Mouse (Mus musculus): ENCODE measurements around the gene Spag5. TPM values are rescaled to one million over a fixed set of nuclear protein-coding genes. Genes with fewer than 3 reads are reported as not detected.

The Spag5 gene
- polyA plus RNA-seq, 1 experiment = 56.0 TPM

DNA sequence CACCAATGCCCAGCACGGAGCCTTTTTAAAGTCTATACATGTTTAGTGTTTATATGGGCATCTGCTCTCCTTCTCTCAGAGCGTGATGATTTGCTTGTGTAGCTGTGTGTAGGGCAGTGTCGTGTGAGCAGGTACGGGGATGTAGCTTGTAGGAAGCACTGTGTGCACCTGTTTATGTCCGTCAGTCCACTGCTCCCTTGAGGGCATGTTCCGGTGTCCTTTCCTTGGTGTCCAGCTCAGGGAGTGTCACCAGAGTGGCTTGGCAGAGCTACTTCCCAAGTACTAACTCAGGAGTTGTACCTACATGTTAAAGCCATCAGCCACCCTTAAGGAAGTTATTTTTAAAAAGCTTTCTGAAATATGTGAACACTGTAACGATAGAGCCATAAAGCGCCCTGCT, 35.7 kb downstream of the Spag5 start:
- no peaks in the 10 kb centered on the region for H3K4me1 ChIP-seq (ENCODE audit: control insufficient read depth, insufficient read depth, low read length)
- no peak overlapping the region for H3K4me3 ChIP-seq (ENCODE audit: control insufficient read depth, low read depth, low read length)
- H3K27me3 ChIP-seq (ENCODE audit: control insufficient read depth, insufficient read depth, low read length) = no peaks in the 10 kb centered on the region
- TF ChIP-seq POLR2A (IDR thresholded peaks at IDR 0.05; ENCODE audit: control insufficient read depth, low read depth, low read length) = no peak
- no peak for TF ChIP-seq CTCF (IDR thresholded peaks at IDR 0.05; ENCODE audit: control insufficient read depth, insufficient read depth, insufficient replicate concordance, low read depth, low read length)
- H3K36me3 ChIP-seq (ENCODE audit: control insufficient read depth, insufficient read depth, low read length) = no peaks in the 10 kb centered on the region; the same call in 1 of the 2 replicates
- no peak overlapping the region for H3K27ac ChIP-seq (ENCODE audit: control insufficient read depth, insufficient read depth, low read depth, low read length)

DNA sequence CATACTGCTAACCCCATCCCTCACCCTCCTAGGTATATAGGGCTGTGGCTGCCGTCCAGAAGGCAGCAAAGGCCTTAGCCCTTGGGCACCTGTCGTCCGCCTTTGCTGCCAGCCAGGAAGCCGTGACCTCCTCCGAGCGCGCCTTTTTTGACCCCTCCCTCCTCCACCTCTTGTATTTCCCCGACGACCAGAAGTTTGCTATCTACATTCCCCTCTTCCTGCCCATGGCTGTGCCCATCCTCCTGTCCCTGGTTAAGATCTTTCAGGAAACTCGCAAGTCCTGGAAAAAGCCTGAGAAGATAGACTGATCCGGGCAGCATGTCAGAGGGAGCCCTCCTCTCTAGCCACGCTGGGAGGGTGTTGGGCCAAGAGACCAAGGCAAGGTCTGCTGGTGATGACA, 40.4 kb downstream of the Spag5 start:
- Histone ChIP-seq H3K36me3 (ENCODE audit: control insufficient read depth, insufficient read depth, low read length) (no peaks in the 10 kb centered on the region; the same call in 1 of the 2 replicates), H3K27me3 (ENCODE audit: control insufficient read depth, insufficient read depth, low read length) (no peaks in the 10 kb centered on the region), H3K4me1 (ENCODE audit: control insufficient read depth, insufficient read depth, low read length) (peaks cover 11% of the 10 kb centered on the region), H3K4me3 (ENCODE audit: control insufficient read depth, low read depth, low read length) (no peak overlapping the region), H3K27ac (ENCODE audit: control insufficient read depth, insufficient read depth, low read depth, low read length) (no peak overlapping the region)
- TF ChIP-seq POLR2A (IDR thresholded peaks at IDR 0.05; ENCODE audit: control insufficient read depth, low read depth, low read length) = no peak
- TF ChIP-seq CTCF (IDR thresholded peaks at IDR 0.05; ENCODE audit: control insufficient read depth, insufficient read depth, insufficient replicate concordance, low read depth, low read length) = no peak

DNA sequence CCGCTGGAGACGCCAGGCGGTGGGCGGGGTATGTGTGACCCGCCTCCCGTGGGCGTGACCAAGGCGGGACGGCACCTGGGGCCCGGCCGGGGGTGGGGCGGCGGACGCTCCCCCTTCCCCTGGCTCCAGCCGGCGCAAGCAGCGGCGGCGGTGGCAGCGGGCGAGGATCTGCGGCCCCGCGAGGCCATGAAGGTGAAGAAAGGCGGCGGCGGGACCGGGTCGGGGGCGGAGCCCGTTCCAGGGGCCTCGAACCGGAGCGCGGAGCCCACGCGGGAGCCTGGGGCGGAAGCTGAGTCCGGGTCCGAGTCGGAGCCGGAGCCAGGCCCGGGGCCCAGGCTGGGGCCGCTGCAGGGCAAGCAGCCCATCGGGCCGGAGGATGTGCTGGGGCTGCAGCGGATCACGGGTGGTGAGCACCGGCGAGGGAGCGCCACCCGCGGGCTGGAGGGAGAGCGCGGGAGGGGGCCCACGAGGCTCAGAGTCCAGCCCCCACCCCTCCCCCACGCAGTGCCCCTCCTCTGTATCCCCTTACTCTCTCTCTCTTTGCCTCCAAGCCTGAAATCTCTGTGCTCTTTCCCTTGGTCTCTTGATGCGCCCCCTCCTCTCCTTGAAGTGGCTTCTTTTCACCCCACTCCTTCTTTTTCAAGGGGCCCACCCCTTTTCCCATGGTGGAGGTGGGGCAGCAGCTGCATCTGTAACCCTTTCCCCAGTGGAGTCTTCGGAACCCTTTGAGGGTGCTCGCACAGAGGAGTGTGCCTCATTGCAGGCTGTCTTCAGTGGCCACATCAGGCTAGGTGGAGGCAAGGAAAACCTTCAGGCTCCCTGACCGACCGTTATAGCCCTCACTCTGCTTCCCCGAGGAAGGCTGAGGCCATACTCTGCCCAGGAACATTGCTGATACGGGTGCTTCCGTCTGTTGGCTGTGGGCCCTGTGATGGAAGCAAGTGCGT, 42.3 kb downstream of the Spag5 start, which contains the start of gene Unc119:
Unc119 (plus strand) TSS at position 102 of the 947 bp plus-strand sequence.
- no peaks in the 10 kb centered on the region for H3K27me3 ChIP-seq (ENCODE audit: control insufficient read depth, insufficient read depth, low read length)
- peak within 1 kb of the TSS; percentile 87 for H3K27ac ChIP-seq (ENCODE audit: control insufficient read depth, insufficient read depth, low read depth, low read length)
- peaks cover 13% of the 10 kb centered on the region for H3K4me1 ChIP-seq (ENCODE audit: control insufficient read depth, insufficient read depth, low read length)
- no peaks in the 10 kb centered on the region; the same call in 1 of the 2 replicates for H3K36me3 ChIP-seq (ENCODE audit: control insufficient read depth, insufficient read depth, low read length)
- peak; percentile 27; the same call in 1 of the 2 replicates for TF ChIP-seq POLR2A (IDR thresholded peaks at IDR 0.05; ENCODE audit: control insufficient read depth, low read depth, low read length)
- TF ChIP-seq CTCF (IDR thresholded peaks at IDR 0.05; ENCODE audit: control insufficient read depth, insufficient read depth, insufficient replicate concordance, low read depth, low read length) = no peak
- peak within 1 kb of the TSS; percentile 90 for H3K4me3 ChIP-seq (ENCODE audit: control insufficient read depth, low read depth, low read length)

DNA sequence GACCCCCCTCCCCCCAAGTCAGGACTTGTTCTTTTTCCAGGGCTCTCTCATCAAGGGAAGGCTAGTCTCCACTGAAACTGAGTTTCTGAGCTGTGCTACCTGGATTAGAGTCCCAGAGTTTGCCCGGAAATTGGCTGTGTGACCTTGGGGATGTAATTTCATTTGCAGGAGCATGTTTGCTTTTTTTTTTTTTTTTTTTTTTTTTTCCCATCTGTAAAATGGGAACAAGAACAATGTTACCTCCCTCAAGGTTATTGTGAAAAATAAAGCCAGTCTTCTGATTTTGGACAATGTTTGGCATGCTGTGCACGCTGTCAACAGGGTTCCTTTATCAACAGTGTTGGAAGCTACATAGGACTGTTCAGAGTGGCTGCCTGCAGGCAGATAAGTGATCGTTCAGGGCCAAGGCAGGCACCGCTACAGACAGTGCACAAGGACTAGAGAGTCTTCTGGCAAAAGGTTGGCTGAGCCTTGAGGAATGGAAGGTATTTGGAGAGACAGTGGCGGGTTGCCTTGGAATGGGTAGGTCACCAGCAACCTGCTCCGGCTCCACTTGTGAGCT, 43.1 kb downstream of the Spag5 start:
- Histone ChIP-seq H3K27ac (ENCODE audit: control insufficient read depth, insufficient read depth, low read depth, low read length) (peak overlapping the region; percentile 87), H3K36me3 (ENCODE audit: control insufficient read depth, insufficient read depth, low read length) (no peaks in the 10 kb centered on the region)

GRCm38 (mm10) chr11:78344890-78345715, 43.8 kb downstream of the Spag5 start:
- Histone ChIP-seq H3K4me1 (ENCODE audit: control insufficient read depth, insufficient read depth, low read length) (peaks cover 13% of the 10 kb centered on the region), H3K27me3 (ENCODE audit: control insufficient read depth, insufficient read depth, low read length) (no peaks in the 10 kb centered on the region), H3K27ac (ENCODE audit: control insufficient read depth, insufficient read depth, low read depth, low read length) (peak overlapping the region; percentile 87), H3K4me3 (ENCODE audit: control insufficient read depth, low read depth, low read length) (peak overlapping the region; percentile 36), H3K36me3 (ENCODE audit: control insufficient read depth, insufficient read depth, low read length) (no peaks in the 10 kb centered on the region)
- no peak for TF ChIP-seq CTCF (IDR thresholded peaks at IDR 0.05; ENCODE audit: control insufficient read depth, insufficient read depth, insufficient replicate concordance, low read depth, low read length)
- no peak for TF ChIP-seq POLR2A (IDR thresholded peaks at IDR 0.05; ENCODE audit: control insufficient read depth, low read depth, low read length)

More for the DNA sequence above, 43.1 kb downstream of the Spag5 start:
- H3K4me1 ChIP-seq (ENCODE audit: control insufficient read depth, insufficient read depth, low read length) = peaks cover 13% of the 10 kb centered on the region
- no peaks in the 10 kb centered on the region for H3K27me3 ChIP-seq (ENCODE audit: control insufficient read depth, insufficient read depth, low read length)
- TF ChIP-seq POLR2A (IDR thresholded peaks at IDR 0.05; ENCODE audit: control insufficient read depth, low read depth, low read length) (peak; percentile 25; the same call in 1 of the 2 replicates), CTCF (IDR thresholded peaks at IDR 0.05; ENCODE audit: control insufficient read depth, insufficient read depth, insufficient replicate concordance, low read depth, low read length) (no peak)
- H3K4me3 ChIP-seq (ENCODE audit: control insufficient read depth, low read depth, low read length) = peak overlapping the region; percentile 90

DNA sequence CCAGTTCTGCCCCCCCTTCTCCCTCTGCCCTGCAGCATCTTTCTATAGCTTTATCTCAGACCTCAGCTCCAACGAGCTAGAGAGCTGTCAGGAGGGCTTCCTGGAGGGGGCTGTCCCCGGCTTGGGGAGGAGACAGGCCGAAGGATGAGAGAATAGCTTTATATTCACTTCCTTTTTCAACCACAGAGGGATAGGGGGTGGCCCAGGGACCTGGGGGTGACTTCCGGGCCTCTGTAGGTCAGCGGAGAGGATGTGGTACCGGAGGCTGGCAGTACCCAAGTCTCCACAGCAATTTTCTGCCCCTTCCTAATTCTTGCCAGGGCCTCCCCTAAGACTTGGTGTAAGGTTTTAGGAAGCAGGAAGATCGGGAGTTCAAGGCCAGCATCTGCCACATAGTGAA, 44.5 kb downstream of the Spag5 start:
- H3K27me3 ChIP-seq (ENCODE audit: control insufficient read depth, insufficient read depth, low read length) = no peaks in the 10 kb centered on the region
- no peaks in the 10 kb centered on the region for H3K36me3 ChIP-seq (ENCODE audit: control insufficient read depth, insufficient read depth, low read length)
- peaks cover 13% of the 10 kb centered on the region for H3K4me1 ChIP-seq (ENCODE audit: control insufficient read depth, insufficient read depth, low read length)
- H3K4me3 ChIP-seq (ENCODE audit: control insufficient read depth, low read depth, low read length) = no peak overlapping the region
- peak overlapping the region; percentile 87; the same call in 1 of the 2 replicates for H3K27ac ChIP-seq (ENCODE audit: control insufficient read depth, insufficient read depth, low read depth, low read length)
- TF ChIP-seq CTCF (IDR thresholded peaks at IDR 0.05; ENCODE audit: control insufficient read depth, insufficient read depth, insufficient replicate concordance, low read depth, low read length) = no peak
- TF ChIP-seq POLR2A (IDR thresholded peaks at IDR 0.05; ENCODE audit: control insufficient read depth, low read depth, low read length) = no peak
